Mouse (Mus musculus): Measurements from ENCODE around the gene Egfl8.

The Egfl8 gene

DNA sequence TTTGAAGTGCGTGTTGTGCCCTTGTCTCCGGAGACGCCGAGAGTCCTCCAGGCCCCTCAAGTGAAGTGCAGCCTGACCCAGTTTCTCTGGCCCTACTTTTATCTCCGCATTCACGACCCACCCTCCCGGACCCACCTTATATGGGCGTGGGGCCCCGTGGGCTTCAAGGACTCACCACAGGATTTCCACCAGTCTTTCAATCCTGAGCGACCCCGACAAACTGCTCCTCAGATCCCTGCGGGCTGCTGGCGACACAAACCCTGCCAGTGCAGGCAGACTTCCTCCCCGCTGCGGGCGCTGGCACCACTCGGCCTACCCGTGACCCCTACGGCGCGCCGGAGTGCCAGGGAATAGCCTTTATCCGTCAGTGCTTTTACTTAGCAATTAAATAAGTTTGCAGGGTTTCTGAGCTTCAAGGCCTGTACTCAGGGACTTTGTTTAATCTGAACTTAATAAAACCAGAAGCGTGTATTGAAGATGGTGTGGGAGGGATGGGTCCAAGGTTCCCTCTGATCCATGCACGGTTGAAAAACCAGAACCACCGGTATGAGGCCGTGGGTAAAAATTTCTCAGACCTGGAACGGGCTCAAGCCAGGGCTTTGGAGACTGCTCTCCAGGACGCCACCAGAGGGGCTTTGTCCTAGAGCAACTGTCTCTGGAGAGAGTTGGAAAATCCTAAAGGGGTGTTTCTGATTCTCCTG, 12.3 kb upstream of the Egfl8 start, which contains the start of gene Ppt2:
Gene Ppt2, minus strand, starts transcription at position 568 of the 701 bp plus-strand sequence.
- DNase-seq (ENCODE audit: low spot score) = no peak

DNA sequence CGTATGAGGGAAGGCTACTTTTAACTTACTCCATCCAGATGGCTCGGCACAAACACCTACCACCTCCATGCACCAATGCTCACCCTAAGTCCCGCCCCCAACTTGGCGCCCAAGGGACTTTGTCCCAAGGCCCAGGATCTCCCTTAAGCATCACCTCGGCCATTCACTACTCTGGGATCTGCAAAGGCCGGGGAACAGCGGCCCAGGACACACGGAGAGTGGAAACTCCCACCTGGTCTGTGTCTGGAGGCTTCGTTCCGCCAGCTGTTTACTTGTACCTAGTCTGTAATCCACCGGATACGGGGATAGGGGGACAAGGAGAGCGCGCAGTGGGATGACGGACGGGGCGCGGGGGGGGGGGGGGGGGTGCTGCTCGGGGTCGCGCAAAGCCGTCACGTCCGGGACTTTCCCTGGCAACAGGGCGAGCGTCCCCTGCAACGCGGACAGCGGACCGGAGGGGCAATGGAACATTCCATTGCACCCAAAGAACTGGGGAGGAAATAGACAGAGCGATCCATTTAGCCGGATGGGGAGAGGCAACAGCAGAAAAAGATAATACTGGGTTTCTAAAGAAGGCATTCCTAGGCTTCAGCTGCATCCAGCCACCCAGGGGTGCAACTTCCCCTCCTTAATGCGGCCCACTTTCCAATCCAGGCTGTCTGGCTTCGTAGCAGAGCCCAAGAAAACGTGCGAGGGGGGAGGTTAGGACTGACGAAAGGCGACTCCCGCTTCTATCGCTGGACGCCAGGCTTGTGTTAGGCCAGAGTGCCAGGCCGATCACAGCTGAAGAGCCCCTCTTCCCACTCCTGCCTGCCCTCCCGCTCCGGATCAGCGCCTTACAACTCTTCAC, 11.5 kb upstream of the Egfl8 start:
- peak; percentile 83 for DNase-seq (ENCODE audit: low spot score)

DNA sequence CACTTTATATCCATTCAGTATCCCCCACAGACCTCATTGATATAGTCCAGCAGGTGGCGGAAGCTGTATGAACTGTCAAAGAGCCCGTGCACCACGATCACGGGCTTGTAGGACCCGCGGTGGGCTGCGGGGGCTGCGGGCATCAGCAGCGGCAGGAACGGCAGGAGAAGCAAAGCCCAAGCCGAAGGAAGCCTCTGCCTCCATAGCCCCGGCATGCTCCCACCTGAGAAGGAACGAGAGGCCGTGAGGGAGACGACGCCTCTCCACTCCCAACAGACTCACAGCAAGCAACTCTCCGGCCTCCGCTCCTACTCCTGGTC, 11.0 kb upstream of the Egfl8 start:
- no peak for DNase-seq (ENCODE audit: low spot score)

DNA sequence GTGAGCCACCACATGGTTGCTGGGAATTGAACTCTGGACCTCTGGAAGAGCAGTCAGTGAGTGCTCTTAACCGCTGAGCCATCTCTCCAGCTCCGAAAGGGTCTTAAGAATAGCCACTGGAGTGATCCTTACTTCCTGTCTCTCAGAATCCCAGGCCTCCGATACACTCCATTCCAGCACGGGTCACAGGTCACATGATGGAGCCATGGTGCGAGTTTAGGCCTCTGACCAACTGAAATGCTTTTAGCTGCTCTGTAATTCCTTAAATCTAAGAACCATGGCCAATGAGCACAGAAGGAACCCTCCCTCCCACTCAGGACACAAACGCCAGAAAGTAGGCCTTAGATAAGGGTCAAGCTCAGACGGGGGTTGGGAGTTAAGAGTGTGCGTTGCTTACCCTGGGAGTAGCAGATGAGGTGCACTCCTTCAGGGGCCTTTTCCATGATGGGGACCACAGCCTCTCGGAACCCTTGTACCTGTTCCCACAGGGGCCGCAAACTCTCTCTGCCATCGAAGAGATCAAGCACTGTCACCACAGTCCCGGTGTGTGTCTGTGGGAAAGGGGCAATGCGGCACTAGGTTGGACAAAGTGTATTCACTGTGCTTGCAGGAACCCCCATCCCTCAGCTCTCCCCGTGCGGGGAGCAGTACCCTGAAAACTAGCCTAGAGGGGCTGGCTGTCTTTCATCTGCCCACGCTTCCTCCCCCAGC, 10.4 kb upstream of the Egfl8 start:
- no peak for DNase-seq (ENCODE audit: low spot score)

DNA sequence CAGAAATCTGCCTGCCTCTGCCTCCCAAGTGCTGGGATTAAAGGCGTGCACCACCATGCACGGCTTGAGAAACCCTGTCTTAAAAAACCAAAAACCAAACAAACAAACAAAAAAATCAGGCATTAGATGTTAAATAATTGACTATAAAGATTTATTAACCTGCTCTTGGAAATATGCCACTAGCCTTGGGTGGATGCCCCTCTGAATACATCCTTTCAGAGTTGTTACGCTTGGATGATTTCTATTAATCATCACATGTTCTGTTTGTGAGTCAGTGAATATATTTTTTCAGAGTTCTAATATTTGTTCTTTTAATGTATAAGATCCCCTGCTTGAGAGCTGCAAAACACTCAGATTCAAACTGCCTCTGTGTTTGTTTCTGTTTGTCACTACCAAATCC, 9.2 kb upstream of the Egfl8 start:
- DNase-seq (ENCODE audit: low spot score) = no peak

DNA sequence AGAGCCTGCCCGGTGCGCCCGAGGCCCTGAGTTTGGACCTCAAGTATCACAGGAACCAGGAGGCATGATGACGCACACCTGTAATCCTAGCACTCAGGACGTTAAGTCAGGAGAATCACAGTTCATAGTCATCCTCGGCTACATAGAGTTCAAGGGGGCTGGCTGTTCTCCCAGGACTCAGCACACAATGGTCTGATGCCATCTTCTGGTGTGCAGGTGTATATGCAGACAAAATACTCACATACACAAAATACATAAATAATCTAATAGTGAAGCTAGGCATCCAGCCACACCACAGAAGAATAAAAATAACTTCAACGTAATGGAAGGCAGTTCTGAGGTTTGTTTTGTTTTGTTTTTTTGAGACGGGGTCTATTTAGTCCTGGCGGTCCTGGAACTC, 7.4 kb upstream of the Egfl8 start:
- no peak for DNase-seq (ENCODE audit: low spot score)

DNA sequence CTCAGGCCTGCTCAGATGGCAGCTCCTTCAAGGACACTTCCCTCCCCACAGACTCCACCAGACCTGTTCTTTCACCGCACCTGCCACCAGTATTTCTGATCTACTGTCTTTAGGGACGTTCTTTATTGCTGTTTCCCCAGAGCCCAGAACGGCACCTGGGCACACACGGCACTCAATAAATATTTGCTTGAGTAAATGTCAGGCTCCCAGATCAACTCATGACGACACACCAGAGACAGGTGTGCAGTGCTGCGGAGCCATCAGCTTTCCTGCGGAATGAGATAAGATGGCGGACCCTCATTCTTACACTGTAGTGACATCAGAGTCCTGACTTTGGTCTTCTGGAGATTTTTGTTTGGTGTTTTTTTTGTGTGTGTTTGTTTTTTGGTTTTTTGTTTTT, 5.2 kb upstream of the Egfl8 start:
- DNase-seq (ENCODE audit: low spot score) = no peak

DNA sequence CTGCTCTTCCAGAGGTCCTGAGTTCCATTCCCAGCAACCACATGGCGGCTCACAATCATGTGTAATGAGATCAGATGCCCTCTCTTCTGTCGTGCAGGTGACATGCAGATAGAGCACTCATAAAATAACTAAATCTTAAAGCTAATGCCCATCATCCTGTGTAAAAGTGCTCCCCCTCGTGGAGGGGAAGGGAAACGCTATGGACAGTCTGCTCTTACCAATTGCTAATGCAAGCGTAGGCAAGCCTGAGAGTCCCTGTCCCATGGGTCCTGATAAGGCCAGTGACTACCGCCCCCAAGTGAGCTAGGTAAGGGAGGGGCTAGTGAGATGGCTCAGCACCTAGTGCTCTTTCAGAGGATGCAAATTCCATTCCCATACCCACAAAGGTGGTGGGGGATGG, 3.2 kb upstream of the Egfl8 start:
- DNase-seq (ENCODE audit: low spot score) = no peak

DNA sequence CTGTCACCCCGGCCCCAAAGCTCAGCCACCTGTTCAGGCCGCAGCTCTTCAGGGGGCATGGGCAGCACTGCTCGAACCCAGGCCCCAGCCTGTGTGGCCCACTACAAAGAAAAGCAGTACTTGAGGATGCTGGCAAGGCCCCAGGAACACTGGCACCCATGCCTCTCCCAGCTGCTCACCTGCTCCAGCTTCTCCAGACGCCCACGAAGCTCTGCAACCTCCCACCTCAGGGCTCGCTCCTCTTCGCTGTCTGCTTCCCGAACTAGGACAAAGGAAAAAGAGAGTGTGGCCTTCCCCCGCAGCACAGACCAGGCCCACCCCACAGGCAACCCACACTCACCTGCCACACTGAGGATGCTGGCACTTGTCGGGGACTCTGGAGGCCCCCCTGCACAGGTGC, 1.9 kb downstream of the Egfl8 start:
- DNase-seq (ENCODE audit: low spot score) = no peak

DNA sequence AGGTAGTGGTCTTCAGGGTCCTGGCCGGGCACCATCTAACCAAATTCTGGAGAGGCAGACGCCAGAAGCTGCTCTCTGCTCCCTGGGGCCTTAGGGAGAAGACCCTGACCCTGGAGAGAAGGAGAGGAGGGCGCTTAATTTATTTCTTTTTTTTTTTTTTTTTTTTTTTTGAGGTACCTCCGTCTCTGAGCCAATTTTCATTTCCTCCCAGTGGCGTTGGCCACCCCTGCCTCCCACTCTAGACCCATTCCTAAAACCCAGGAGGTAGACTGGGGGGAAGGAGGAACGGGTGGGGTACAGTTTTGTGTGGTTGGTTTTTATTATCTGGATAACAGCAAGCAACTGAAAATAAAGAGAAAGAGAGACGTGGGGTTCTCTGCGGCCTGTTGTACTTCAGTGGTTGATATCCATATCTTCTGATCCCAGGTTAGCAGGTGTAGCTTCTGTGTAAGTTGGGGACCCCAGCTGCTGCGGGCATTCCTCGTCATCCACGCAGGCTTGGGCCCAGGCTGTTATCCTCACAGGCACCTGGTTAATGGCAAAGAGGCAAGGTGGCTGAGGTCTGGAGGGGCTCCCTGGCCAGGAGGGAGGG, 2.6 kb downstream of the Egfl8 start:
- no peak for DNase-seq (ENCODE audit: low spot score)

DNA sequence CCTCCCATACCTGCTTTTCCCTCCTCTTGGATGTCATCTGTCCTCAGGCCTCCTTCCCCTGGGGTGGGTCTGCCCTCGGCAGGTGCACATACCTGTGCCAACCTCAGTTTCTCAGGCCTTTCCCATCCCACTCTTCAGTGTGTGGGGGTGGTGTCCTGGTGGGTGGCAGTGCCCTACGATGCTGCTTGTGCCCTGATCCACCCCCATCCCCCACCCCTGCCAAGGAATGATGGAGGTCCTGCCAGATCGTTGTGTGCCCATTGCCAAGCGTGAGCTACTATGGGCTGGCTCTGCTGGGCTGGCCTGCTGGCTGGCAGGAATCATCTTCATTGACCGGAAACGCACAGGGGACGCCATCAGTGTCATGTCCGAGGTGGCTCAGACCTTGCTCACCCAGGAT, 4.7 kb downstream of the Egfl8 start:
- no peak for DNase-seq (ENCODE audit: low spot score)

DNA sequence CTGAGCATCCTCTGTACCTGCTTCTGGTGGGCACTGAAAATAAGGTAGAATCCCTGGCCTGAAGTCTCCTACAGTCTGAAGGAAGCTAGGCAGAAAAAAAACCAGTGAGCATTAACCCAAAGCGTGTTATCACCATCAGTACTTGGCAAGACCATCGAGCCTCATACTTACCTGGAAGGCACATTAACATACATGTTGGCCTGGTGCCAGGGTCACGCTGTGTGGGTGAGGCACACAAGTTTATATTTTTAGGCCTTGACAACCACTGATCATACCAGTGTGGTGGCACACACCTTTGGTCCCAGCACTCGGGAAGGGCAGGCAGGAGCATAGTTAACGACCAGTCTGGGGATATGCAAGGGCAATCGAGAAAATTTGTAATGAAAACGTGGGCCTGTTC, 7.8 kb downstream of the Egfl8 start:
- no peak for DNase-seq (ENCODE audit: low spot score)

DNA sequence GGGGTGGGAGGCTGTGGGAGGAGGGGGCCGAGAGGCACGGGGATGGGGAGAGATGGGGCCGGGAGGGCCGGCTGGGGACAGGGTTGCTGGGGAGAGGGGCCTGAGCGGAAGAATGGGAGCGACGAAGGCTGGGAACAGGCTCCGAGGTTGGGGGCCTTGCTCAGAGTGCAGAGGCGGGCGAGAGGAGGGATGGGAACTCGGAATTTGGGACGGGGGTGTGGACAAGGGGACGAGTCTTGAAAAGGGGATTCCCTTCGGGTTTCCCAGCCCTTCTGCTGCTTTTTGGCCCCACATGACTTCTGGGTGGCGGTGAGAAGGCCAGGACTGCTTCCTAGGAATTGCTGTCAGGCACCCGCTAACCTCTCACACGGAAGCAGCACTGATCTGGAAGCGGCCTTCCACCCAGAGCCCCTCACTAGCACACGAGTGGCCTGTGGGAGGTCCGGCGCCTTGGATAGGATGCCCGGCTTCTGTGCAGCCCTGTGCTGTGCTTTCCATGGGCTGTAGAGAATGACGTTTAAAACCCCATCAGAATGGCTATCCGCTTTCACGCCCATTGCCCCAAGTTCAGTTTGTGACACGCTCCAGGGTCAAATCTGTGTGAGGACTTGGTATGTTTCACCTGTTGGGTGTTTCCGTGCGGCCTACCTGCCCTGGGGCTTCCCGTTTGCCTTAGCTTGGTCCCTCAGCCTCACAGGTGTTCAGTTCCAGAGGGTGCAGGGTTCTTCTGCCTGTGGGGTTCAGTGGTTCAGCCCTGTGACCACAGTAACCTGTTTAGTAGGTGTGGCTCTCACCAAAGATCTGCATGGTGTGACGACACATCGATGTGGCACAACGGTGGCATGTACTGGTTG, 9.4 kb downstream of the Egfl8 start:
- DNase-seq (ENCODE audit: low spot score) = no peak

DNA sequence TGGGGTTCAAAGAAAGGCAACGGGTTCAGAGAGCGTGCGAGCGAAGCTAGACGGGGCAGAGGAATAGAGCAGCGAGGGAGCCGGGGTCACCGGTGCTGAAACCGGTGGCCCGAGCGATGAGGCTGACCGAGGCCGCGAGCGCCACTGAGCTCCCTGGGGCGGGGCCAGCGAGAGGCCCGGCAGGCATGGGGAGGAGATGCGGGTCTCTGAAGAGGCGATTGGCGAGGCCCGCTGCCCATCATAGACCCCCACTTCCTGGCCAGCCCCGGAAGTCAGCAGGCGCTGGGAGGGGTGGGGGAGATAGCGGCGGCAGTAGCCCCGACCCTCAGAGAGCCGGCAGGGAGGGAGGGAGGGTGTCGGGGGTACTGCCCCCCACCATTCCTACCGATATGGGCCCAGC, 10.2 kb downstream of the Egfl8 start:
- DNase-seq (ENCODE audit: low spot score) = peak; percentile 95

DNA sequence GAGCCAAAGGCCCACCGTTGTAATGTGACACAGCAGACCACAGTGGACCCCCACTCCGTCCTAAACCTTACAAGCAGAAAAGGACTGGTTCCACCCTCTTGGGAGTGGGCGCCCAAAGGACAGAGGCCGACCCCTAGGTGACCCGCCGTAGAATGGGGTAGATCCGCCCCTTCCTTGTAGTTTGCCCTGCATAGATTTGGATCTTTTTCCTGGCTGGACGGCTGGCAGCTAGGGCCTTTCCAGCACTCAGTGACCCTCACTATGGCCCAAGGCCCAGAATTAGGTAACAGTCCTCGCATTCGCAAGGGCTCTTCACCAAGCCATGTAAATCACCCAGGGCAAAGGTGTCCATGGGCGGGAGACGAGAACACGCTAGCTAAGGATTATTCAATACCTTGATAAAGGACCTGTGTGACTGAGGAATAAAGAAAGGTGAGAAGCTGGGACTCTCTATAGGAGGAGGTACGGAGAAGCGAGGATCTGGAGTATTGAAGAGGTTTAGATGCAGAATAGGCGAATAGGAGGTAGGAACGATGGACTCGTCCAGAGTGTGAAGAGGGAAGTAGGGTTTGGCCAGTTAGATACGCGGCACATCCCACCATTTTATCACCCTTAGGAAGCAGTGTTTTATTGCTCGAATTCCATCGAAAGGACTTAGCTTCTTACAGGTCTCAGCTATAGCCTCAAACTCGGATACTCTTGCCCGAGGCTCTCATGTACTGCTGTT, 11.1 kb downstream of the Egfl8 start:
- DNase-seq (ENCODE audit: low spot score) = no peak

DNA sequence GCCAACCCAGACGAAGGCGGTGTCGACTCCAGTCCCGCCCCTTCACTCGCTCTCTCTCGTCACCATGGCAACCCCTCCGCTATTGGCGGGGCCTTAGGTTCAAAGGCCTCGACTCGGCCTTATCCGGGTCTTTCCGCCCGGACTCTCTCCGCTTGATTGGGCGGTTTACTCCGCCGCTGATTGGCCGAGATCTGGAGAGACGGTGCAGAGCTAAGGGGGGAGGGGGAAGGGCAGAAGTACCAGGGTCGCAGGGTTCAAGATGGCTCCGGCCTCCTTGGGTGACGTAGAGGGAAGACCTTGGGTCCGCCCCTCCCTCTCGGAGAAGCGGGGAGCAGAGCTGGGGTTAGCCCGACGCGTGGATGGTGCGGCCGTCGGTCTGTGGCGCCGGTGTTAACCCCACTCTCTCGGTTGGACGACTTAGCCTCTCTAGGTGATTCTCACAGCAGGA, 11.7 kb downstream of the Egfl8 start, which contains the start of gene Agpat1:
Gene Agpat1, plus strand, starts transcription at position 202 of the 448 bp plus-strand sequence.
- peak; percentile 98 for DNase-seq (ENCODE audit: low spot score)

DNA sequence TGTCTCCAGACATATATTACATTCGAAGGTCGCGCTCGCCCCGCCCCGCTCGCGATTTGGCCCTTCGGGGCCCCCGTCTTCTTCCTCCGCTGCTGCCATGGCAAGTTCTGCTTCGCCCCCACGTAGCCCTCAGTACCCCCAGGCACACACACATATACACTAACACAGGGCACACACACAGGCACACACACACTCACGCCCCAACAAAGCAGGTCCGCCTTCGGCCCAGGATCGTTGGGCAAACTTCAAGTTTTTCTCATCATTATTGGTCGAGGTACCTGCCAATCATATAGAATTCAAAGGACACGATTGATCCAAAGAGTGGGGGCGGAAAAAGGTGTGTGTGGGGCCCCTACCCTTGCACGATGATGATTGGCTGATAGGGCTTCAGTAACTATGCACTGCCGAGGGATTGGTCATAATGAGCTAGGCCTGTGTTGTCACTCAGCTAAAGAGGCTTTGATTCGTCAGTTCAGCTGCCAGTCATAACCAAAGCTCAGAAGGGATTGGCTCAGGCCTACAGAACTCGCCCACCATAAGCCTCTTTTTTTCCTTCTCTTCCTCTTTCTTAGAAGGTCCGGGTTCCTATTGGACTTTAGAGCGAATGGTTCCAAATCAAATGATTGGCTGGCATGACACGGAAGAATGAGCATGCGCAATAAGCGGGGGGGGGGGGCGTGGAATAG, 12.3 kb downstream of the Egfl8 start, which contains the start of gene Rnf5:
Gene Rnf5, minus strand, starts transcription at position 316 of the 686 bp plus-strand sequence.
- peak; percentile 100 for DNase-seq (ENCODE audit: low spot score)

DNA sequence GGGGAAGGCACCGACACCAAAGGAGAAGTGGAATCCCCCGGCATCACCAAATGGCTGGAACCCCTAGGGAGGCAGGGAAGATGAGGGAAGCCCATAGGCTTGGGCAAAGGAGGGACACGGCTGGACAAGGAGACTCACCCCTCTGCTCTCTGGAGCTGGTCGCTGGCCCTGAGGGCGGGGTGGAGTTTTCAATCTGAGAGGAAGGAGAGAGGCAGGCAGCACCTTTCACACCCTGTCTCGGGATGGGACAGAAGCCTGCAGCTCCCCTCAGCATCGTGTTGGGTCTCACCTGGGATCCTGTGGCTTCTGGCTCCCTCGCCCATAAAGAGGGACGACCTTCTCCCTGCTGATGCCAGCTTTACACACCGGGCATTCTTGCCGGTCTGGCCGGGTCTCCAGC, 14.0 kb downstream of the Egfl8 start:
- no peak for DNase-seq (ENCODE audit: low spot score)

DNA sequence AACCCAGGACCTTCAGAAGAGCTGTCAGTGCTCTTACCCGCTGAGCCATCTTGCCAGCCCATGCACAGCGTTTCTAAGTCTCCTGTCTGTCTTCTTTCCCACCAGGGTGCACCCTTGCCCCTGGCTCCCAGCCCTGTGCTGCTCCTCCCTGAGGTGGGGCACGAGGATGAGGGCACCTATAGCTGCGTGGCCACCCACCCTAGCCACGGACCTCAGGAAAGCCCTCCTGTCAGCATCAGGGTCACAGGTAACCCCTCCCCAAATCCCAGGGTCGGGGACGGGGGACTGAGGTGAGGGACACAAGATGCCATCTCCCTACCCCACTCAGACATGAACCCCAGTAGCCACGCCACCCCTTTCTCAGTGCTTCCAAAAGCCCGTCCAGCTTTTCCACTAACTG, 15.9 kb downstream of the Egfl8 start:
- no peak for DNase-seq (ENCODE audit: low spot score)

DNA sequence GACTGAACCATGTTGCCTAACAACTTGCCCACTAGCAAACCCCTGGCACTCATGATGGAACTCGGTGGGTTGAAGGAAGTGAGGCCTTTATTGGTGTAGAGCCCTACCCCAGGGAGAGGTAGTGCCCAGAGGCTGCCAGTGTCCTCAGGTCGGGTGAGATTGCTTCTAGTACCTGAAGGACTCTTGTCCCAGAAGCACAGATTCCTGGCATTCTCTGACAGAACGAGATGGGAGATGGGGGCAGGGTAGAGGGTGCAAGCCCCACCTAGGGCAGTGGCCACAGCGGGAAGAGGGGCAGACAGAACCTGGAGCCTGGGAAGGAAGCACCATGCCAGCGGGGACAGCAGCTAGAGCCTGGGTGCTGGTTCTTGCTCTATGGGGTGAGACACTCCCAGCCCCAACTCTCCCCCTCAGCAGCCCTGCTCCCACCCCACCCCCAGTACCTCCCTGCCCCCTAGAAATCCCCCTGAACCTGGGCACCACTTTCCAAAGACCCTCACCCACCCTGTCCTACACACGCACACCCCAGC, 18.1 kb downstream of the Egfl8 start, which contains the start of gene Ager:
Gene Ager, plus strand, starts transcription at position 297 of the 530 bp plus-strand sequence.
- DNase-seq (ENCODE audit: low spot score) = no peak

Data from left cerebral cortex, adult 11 months (tissue).